Mouse (Mus musculus) T-cell, adult 2 months (primary cell): Measurements from ENCODE around the gene Itgal.
"Not testable (repeated sequence)": the region's sequence is repeated elsewhere in the genome, so short reads cannot be mapped to it uniquely, and the experiment has no call there.

Source experiments
- DNase-seq: peaks from one replicate; pipeline ENCODE4 v3.0.0; 2022; ENCODE audit warnings: low spot score

The Itgal gene

DNA sequence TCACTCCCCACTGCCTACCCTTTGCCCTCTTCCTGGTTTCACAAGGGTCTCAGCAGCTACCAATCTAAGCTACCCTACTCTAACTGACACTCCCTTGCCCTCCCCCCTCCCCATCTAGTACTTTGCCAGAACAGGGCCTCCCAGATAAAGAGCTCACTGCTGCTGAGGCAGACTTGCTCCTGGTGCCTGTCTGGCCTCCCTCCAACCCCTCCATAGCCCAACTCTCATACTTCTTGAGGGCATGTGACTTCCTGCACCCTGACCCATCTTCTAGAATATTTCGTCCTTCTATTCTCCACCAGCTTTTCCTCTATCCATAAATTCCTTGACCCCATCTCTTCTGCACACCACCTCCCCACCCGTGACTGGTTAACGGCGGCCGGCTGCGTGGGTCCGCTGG is 46.8 kb downstream of the Itgal start:
- DNase-seq = no peak

DNA sequence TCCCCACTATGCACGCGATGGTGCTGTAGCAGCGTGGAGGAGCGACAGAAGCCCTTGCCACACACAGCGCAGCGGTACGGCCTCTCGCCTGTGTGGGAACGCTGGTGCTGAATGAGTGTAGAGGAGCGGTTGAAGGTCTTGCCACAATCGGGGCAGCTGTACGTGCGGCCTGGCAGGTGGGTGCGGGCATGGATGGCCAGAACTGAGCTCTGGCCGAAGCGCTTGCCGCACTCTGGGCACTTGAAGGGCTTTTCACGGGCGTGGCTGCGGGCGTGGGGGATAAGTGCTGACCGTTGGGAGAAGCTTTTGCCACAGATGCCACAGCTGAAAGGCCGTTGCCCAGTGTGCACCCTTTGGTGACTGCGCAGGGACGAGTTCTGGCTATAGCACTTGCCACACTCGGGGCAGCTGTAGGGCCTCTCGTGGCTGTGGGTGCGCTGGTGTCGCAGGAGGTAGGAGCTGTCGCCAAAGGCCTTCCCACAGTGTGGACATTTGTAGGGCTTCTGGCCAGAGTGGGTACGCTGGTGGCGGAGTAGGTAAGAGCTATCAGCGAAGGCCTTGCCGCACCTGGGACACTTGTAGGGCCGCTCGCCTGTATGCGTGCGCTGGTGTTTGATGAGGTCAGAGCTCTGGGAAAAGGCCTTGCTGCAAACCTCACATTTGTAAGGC is 47.4 kb downstream of the Itgal start:
- no peak for DNase-seq

DNA sequence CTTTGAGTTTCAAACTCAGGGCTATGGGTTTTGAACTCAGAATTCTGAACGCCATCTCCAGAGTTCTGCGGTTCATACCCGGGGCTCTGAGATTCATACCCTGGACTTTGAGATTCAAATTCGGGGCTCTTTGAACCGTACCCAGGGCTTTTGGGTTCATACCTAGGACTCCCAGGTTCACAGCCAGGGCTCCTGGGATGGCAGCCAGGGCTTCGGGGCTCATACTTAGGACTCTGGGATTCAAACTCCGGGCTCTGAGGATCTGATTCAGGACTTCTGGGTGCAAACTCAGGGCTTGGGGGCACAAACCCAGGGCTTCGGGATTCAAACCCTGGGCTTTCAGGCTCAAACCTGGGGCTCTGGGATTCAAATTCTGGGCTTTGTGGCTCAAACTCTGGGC is 48.3 kb downstream of the Itgal start:
- DNase-seq = no peak

DNA sequence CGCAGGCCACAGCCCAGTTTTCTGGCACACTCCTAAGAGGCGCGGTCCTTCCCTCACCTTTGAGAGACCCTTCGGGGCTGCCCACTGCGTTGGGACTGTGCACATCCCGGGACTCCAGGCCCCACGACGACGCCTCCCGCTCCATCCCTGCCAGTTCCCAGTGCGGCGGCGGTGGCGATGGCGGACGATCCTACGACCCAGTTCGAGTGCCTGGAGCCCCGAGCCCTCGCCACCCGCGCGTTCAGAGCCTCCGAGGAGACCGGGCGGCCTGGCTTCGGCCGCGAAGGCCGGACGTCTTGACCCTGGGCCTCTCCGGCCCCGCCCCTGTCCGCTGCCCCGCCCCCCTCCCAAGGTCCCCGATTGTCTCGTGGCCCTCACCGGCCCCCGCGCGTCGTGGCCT is 49.0 kb downstream of the Itgal start:
- DNase-seq = no peak

DNA sequence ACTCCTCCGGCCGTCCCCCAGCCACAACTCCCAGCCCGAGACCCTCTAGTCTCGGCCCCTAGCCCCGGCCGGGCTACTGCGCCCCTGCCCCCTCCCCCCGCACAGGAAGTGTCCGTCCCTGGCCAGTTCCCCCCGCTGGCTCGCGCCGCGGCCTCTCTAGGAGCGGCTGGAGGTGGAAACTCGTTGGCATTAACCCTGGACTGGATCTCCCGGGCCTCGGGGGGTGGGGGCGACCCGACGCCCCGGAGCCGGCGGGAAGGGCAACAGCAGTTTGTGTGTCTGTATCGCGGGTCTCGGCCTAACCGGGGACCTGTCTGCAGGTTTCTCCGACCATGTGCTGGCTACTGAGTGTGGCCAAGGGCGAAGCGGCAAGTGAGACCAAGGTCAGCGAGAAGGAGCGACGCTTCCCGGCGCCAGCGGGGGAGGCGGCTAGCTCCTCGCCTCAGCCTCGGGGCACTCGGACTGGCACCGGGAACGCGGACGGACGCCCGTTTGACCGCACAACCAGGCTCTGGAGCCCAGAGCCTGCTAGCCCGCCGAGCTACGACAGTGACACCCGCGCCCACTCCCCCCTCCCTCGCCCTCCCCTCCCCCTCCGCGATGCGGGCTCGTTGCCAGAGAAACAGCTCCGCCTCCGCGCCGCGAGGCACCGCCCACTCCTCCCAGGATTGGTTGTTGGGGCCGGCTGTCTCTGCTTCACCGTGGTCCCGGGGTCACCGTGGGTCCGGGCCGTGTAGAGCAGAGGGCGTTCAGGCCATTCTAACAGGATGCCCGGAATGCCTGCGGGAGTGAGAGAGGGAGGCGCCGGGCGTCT is 49.7 kb downstream of the Itgal start, which contains the start of gene Zfp768:
TSS of gene Zfp768 (minus strand) at position 78 of the 814 bp plus-strand sequence.
- DNase-seq = peak; percentile 70

DNA sequence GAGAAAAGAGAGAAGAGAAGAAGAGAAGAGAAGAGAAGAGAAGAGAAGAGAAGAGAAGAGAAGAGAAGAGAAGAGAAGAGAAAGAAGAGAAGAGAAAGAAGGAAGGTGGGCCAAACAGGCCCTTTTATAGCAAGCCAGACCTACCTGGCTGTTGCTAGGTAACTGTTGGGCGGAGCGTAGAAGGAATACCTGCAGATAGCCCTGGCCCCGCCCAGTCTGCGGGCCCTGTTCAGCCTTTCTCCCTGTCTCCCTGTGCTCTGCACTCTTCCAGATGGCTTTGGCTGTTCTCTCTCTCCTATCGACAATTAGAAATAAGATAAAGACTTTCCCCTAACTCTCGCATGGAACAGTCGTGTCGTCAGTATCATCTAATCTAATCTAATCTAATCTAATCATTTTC is 50.6 kb downstream of the Itgal start:
- no peak for DNase-seq

DNA sequence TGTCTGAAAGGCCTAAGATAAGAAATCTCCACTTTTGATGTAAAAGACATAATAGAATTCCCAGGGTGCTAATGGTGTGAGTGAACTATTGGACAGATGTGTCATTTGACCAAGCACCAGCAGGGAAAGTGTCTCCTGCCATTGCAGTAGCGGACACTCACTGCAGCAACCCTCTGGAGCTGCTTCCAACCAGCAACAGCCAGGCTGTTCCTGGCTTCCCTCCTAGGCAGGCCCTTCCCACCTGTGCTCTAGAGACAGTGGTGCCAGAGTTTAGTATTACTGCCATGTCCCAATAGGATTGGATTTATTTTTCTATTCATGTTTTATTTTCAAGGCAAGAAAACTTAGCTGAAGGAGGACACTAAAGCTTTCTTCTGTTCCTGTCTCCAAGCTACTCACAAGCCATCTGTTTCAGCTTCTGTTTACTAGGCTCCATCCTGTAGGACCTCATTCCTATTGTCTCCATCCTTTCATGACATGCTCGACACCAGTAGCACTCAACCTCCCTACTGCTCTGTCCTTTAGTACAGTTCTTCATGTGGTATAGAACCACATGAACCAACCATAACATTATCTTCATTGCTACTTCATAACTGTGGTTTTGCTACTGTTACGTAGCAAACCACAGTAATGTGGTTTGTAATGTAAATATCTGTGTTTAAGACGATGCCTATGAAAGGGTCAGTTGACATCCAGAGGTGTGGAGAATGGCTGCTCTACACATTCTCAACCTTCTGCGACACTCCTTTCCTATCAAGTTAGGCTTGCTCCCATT is 55.4 kb downstream of the Itgal start:
- DNase-seq = no peak

DNA sequence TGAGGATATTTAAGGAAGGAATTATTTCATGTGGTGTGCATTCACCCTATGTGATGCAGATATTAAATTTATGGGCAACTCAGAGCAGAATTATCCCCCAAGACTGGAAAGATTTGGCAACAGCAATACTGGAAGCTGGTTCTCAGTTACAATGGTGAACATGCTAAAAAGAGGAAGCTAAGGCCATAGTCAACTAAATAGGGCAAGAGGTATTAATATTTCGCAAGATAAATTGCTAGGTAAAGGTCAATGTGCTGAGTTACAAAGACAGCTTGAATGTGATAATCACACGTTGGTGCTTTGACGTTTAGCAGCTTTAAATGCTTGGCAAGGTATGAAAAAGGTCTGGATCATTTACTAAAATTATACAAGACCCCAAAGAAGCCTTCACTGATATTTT is 59.7 kb downstream of the Itgal start:
- no peak for DNase-seq

DNA sequence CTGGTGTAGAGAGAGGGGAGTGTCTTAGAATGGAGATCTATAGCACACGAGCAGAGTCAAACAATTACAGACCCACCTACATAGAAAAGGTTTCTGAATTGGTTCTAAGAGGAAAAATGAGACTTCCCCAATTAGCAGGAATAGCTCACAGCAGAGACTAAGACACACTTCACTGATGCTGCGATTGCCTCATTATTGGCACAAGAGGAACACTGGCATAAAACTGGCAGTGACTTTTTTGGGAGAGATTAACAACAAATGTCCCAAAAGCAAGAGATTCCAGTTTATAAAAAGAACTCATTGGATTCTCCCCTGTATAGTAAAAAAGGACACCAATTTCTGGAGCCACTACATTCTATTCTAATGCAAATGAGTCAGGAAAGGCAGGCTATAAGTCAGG is 61.8 kb downstream of the Itgal start:
- DNase-seq = no peak

DNA sequence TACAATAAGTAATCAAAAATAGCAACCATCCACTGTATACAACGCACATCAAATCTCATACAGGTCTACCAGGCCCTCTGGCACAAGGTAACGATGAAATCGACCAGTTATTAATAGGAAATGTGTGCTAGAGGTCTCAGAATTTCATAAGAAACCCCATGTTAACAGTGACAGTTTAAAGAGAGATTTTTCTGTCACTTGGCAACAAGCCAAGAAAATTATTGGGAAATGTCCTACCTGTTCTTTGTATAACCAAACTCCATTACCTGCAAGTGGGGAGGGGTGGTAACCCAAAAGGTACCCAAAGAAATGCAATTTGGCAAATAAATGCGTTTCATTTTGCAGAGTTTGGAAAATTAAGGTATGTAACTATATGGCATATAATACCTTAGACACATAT is 62.4 kb downstream of the Itgal start:
- no peak for DNase-seq

DNA sequence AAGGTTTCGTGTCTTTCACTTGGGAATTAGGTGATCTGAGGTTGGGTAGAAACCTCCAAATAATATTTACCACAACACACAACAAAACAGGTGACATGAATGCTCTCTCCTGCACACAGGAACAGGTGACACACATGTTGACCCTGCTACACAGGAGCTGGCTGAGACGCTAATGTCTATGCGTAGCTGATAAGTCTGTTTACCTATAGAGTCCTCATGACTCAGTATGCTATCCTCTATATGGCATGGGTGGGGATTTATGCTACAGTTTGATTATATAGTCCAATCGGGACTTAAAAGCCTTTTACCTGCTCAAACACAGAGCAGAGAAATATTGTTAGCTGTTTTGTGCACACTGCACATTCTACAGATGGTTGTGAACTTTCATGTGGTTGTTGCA is 64.2 kb downstream of the Itgal start:
- no peak for DNase-seq

DNA sequence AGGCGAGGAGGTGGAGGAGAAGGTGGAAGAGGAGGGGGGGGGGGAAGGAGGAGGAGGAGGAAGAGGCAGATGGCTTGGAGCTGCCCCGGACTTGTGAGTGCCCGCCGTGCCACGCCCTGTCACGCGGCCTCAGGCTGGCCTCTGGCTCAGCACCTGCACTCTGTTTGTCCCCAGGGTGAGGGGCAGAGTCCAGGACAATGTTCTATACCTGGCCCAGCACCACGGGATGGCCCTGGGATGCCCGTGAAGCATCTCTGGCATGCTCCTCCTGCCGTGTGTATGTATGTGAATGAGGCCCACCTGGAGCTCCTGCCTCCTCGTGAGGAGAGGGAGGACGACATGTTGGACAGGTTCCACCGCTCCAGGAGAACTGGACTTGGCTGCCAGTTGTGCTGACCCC is 65.4 kb downstream of the Itgal start:
- DNase-seq = no peak

DNA sequence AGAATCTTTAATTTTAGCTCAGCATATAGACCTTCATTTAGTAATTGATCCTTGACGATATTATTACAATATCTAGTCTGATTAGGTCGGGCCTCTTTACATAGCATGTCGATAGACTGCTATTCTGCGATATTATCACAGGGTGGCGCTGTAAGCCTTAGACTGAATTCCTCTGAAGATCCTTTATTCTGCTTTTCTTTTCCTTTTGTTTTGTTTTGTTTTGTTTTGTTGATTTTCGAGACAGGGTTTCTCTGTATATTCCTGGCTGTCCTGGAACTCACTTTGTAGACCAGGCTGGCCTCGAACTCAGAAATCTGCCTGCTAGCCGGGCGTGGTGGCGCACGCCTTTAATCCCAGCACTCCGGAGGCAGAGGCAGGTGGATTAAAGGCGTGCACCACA is 66.4 kb downstream of the Itgal start:
- DNase-seq = peak; percentile 56

DNA sequence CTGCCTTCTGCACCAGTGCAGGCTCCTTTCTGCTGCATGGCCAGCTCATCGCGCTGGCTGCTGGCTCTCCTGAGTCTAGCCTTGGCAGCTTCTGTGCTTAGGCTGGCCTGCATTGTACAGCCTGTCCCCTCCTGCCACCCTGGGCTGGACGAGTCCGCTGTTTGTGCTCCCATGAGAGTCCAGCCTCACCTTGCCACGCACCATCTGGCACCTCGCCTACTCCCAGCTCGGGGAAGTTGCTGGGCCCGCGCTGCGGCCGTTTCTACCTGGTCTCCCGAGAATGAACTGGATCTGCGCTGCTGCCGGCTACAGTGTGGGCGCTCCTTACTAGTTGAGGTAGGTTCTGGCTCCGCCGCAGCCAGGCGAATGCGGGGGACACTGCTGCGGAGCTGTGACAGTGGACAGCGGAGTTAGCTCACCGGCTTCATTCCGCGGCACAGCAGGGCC is 67.4 kb downstream of the Itgal start:
- DNase-seq = no peak

DNA sequence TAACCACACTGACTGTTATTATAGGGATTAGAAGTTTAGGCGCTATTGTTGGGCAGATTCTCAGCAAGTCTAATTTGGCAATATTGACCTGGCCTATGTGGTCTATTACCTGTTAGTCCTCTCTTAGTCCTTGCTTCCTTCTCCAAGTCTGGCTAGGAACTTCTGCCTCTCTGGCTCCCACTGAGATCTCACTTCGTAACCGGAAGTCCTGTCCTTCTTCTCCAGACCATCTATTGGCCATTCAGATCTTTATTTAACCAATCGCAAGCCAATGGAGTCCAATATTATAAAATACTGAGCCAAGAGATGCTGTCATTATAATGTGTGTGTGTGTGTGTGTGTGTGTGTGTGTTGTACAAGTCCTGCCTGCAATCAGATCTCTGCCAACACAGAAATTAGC is 68.1 kb downstream of the Itgal start:
- DNase-seq = no peak

DNA sequence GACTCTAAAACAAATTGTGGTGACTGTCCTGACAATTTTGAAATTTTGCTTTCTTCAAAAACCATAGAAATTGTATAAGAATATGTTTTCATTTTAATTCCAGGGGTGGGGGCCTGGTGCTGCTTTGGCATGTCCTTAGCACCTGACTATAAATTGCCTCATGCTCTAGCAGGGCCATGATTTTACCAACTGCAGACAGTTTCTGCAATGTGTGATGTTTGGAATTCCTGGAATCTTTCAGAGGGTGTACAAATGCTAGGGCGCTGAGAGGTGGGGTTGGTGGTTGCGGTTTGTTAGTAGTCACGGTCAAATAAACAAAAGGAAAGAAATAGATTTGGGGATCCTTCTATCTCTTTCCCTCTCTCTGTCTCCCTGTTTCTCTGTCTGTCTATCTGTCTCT is 70.2 kb downstream of the Itgal start:
- no peak for DNase-seq

DNA sequence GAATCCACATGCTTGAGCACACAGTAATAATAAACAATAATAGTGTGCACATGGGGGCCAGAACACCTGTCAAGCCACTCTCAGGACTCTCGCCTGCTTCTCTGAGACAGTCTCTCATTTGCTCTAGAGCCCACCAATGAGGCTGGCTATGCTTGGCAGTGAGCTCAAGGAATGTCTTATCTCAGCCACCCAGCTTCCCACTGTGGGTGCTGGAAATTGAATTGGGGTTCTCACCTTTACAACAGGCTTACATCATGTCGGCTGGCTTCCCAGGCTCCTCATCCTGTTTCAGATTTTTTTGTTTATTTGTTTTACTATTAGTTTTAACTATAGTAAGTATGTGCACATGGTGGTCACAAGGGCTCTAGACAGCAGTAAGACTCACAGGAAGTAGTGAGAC is 75.2 kb downstream of the Itgal start:
- no peak for DNase-seq

DNA sequence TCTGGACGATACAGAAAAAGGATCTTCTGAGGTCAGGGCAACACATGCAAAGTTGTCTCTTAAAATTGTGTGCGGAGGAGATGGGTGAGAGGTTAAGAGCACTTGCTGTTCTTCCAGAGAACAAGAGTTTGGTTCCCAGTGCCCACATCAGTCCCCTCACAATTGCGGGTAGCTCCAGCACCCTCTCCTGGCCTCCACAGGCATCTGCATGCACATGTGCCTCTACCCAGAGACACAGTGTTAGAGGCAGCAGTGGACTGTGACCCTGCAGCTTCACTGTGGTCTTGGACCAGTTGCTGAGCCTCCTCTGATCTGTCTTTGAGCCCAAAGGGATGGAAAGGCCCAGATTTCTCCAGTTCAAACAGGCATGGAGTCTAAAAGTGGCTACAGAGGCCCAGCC is 75.8 kb downstream of the Itgal start:
- DNase-seq = not testable (repeated sequence)

DNA sequence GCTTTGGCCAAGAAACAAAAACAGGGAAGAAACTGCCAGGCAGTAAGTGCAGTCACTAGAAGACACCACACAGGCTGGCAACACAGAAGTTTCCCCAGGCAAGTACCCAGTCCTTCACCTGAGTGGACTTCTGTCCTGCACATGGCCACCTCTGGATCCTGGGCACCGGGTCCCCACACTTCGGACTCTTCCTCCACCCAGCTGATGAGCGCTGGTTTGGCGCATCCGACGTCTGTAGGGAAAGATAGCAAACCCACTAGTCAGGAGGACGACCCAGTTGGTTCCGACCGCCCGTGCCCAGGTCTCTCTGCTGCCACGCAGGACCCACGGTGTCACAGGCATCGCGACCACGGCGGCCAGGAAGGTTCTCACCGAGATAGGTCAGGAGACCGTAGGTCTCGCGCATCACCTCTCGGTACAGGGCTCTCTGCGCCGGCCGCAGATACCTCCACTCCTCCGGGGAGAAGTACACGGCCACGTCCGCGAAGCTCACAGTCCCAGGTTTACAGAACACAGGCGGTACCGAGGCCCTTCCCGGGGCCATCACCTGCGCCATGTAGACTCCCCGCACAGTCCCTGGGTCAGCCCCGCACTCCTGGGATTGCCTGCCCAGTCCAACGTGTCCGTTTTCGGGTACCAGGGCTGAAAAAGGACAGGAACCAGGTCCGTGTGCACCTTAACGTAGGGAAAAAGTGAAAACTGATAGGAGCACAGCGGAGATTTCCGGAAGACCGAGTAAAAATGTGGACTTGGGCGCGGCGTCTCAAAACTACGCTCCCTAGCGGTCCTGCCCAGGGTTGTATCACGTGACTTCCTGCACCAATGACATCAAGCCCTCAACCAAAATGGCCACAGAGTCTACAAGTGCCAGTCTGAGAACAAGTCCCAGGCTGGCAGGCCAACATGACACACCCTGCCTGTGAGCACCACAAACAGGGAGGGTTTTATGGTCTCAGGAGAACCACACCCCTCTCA is 79.5 kb downstream of the Itgal start, which contains the start of gene Zfp747:
TSS of gene Zfp747 (minus strand) at position 780 of the 975 bp plus-strand sequence.
- DNase-seq = peak; percentile 92

DNA sequence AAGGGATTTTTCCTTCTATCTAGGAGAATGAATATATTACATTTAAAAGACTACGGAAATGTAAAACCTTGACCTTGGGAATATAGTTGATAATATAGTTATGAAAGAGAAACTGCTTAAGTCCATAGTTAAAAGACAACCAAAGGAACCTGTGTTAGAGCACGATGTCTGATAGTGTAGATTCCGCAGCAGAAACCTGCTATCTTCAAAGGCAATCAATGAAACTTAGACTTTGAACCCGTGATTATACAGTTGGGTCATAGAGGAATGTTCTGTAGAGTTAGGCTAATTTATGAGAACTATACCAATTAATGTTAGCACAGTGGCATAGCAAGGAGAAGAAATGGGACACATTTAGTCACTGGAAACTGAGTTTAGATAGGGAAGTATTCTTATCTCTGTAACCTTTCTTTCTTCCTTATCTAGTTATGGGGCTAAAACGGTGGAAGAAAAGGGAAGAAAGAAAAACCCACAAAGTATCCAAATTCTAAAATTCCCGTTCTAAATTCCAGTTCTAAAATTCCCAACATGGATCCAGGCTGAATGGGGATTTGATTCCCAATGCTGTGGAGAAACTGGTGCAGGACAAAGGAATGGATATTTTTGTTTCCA is 82.4 kb downstream of the Itgal start:
- DNase-seq = no peak
